Mouse (Mus musculus) heart, adult 2 months (tissue): ENCODE results near the gene Sar1a. TPM values are rescaled to one million over a fixed set of nuclear protein-coding genes. Genes with fewer than 3 reads are reported as not detected.

Experiments used
- DNase-seq, 2 experiments: peaks; one replicate each; pipeline ENCODE4 v3.0.0; 2021
- H3K27ac ChIP-seq: fragments of 200-600 bp; 2 replicates; pipeline ENCODE4 v1.8.1; 2022
- H3K27me3 ChIP-seq: fragments of 200-500 bp; 2 replicates; pipeline ENCODE4 v1.6.1; 2012; ENCODE audit warnings: mild to moderate bottlenecking, low read length, inconsistent platforms, mixed read lengths; ENCODE audit not compliant: control insufficient read depth, insufficient read depth
- H3K36me3 ChIP-seq: fragments of 200-500 bp; 2 replicates; pipeline ENCODE4 v1.6.1; 2012; ENCODE audit warnings: low read length, inconsistent platforms; ENCODE audit not compliant: control insufficient read depth, insufficient read depth
- H3K4me1 ChIP-seq: fragments of 200-500 bp; 2 replicates; pipeline ENCODE4 v1.6.1; 2011; ENCODE audit warnings: low read length; ENCODE audit not compliant: control insufficient read depth, insufficient read depth
- H3K4me3 ChIP-seq: fragments of 200-600 bp; 2 replicates; pipeline ENCODE4 v1.8.1; 2022
- H3K79me2 ChIP-seq: fragments of 200-500 bp; replicated peaks from 2 replicates; pipeline ENCODE4 v1.6.1; 2012; ENCODE audit warnings: mild to moderate bottlenecking, inconsistent platforms, low read length, moderate library complexity, mixed read lengths; ENCODE audit not compliant: control insufficient read depth, insufficient read depth
- H3K9ac ChIP-seq: fragments of 200-500 bp; 2 replicates; pipeline ENCODE4 v1.6.1; 2012; ENCODE audit warnings: low read depth, mild to moderate bottlenecking, control low read depth, inconsistent platforms, low read length, mixed read lengths
- CTCF ChIP-seq: fragments of 200-600 bp; IDR thresholded peaks from 2 replicates; pipeline ENCODE4 v1.8.1; 2022; ENCODE audit warnings: antibody characterized with exemption, mild to moderate bottlenecking, moderate library complexity
- EP300 ChIP-seq: fragments of 200-500 bp; IDR thresholded peaks from 2 replicates; pipeline ENCODE4 v1.6.1; 2011; ENCODE audit warnings: low read depth, low read length, control low read depth; ENCODE audit not compliant: insufficient read depth
- POLR2A ChIP-seq: fragments of 200-500 bp; IDR thresholded peaks from 2 replicates; pipeline ENCODE4 v1.6.1; 2011; ENCODE audit warnings: mild to moderate bottlenecking, low read depth, low read length, control low read depth; ENCODE audit not compliant: insufficient read depth
- WGBS: fragments of 180-500 bp; shearing (Covaris S2); methylation state at CpG from one replicate; pipeline ENCODE4 v1.1.7; 2018; 5-methylcytosine and 5-hydroxymethylcytosine counted together
- intact Hi-C: fragments of 180-260 bp; cut with DNase I; formaldehyde crosslinking; loops from one replicate; pipeline ENCODE4 v1.15.1; 2025
- polyA plus RNA-seq: library from polyadenylated mRNA; depleted of rRNA; stranded (reverse); fragments of >200 nt; gene quantifications from 2 replicates; pipeline ENCODE4 v1.2.3, GENCODE M21; 2012
- total RNA-seq, 2 experiments: library from RNA; stranded (reverse); gene quantifications; 2 replicates each; pipeline ENCODE4 v1.2.3; 2021

Sar1a gene
- total and polyA plus RNA-seq, 3 experiments: 82.7 to 197 (median 166) TPM

DNA sequence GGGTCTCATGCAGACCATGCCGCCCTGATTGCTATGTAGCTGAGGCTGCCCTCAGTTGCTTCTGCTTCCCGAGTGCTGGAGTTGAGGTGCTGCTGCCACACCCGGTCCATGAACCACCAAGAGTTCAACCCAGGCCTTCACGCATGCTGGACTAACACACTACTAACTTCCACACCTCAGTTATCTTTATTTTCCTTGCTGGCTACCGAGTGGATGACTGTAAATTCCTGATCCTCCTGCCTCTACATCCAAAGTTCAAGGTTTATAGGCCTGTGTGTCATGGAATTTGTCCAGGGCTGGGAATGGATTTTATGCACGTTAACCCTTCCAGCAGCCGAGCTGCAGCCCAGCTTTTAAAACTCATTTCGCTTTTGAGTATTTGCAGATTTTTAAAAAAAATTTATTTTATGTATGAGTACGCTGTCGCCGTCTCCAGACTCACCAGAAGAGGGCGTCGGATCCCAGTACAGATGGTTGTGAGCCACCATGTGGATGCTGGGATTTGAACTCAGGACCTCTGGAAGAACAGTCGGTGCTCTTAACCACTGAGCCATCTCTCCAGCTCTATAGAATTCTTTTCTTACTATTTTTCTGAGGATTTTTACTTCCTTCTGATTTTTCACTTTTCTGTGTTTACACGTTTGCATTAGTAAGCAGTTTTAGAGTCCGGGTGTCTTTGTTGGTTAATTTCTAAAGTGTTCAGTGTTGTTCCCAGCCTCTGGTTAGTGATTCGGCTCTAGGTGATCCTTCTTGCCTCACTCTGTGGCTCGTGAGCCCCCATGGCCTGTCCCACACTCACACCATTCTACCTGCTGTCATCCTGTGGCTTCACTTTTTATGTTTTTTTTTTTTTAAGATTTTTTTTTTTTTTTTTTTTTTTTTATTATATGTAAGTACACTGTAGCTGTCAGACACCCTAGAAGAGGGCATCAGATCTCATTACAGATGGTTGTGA, 22.9 kb upstream of the Sar1a start:
- no peaks in the 10 kb centered on the region for H3K27me3 ChIP-seq
- H3K9ac ChIP-seq: no peak overlapping the region
- H3K79me2 ChIP-seq: no peaks in the 10 kb centered on the region
- H3K4me3 ChIP-seq: no peak overlapping the region
- TF ChIP-seq EP300: no peak
- no peak for TF ChIP-seq POLR2A
- TF ChIP-seq CTCF: peak; percentile 54
- H3K27ac ChIP-seq: no peak overlapping the region
- DNase-seq: no peak
- peaks cover 5% of the 10 kb centered on the region for H3K36me3 ChIP-seq
- intact Hi-C loops: loop anchor here (5.0 kb wide), 1 partner anchor 460 kb away; no protein-coding TSS in a partner anchor
- WGBS: 88% methylated on average over 18 of the region's 18 CpGs
- peaks cover 4% of the 10 kb centered on the region for H3K4me1 ChIP-seq

DNA sequence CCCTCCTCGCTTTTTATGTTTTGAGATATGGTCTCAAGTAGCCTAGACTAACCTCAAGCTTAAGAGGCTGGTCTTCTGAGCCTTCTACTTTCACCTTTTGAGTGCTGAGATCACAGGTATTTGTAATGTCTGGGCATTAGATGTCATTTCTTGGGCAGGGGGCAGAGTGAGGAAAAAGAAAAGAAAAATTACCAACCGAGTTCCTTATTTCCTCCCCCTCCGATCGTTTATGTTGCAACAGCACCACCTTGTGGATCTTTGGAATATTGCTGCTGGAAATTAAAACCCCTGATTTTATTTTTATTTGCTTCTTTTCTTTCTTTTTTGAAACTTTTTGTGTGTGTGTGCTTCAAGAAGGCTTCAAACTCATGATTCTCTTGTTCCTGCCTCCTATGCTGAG, 22.1 kb upstream of the Sar1a start:
- TF ChIP-seq CTCF (peak; percentile 84), EP300 (no peak), POLR2A (no peak)
- Histone ChIP-seq H3K36me3 (peaks cover 5% of the 10 kb centered on the region), H3K27ac (no peak overlapping the region), H3K4me3 (no peak overlapping the region), H3K27me3 (no peaks in the 10 kb centered on the region), H3K4me1 (peaks cover 4% of the 10 kb centered on the region), H3K9ac (peak overlapping the region; percentile 35; the same call in 1 of the 2 replicates), H3K79me2 (no peaks in the 10 kb centered on the region)
- no peak for DNase-seq
- 26% methylated on average over 4 of the region's 4 CpGs for WGBS
- intact Hi-C loops: loop anchor here (1.0 to 5.0 kb wide), 5 partner anchors 52 to 461 kb away; no protein-coding TSS in a partner anchor

- intact Hi-C loops: no loop called here
- peak in 1 of 2 experiments; percentile 28 for DNase-seq
- no peak for TF ChIP-seq EP300
- TF ChIP-seq POLR2A: no peak
- TF ChIP-seq CTCF: no peak
- 71% methylated on average over 8 of the region's 8 CpGs for WGBS
- Histone ChIP-seq H3K9ac (no peak overlapping the region), H3K27ac (no peak overlapping the region), H3K79me2 (no peaks in the 10 kb centered on the region), H3K4me3 (no peak overlapping the region), H3K36me3 (peaks cover 2% of the 10 kb centered on the region; the same call in 1 of the 2 replicates), H3K27me3 (no peaks in the 10 kb centered on the region), H3K4me1 (no peaks in the 10 kb centered on the region; the same call in 1 of the 2 replicates)
Measured at GRCm38 (mm10) chr10:61661887-61662286, 18.2 kb upstream of the Sar1a start.

- no peaks in the 10 kb centered on the region for H3K27me3 ChIP-seq
- H3K4me1 ChIP-seq: no peaks in the 10 kb centered on the region; the same call in 1 of the 2 replicates
- no peak overlapping the region for H3K27ac ChIP-seq
- H3K36me3 ChIP-seq: peaks cover 2% of the 10 kb centered on the region; the same call in 1 of the 2 replicates
- intact Hi-C loops: no loop called here
- TF ChIP-seq CTCF (no peak), EP300 (no peak), POLR2A (no peak)
- H3K4me3 ChIP-seq: no peak overlapping the region
- H3K79me2 ChIP-seq: no peaks in the 10 kb centered on the region
- H3K9ac ChIP-seq: no peak overlapping the region
- no peak for DNase-seq
- 65% methylated on average over 10 of the region's 10 CpGs for WGBS
Measured at GRCm38 (mm10) chr10:61662391-61662988, 17.6 kb upstream of the Sar1a start.

DNA sequence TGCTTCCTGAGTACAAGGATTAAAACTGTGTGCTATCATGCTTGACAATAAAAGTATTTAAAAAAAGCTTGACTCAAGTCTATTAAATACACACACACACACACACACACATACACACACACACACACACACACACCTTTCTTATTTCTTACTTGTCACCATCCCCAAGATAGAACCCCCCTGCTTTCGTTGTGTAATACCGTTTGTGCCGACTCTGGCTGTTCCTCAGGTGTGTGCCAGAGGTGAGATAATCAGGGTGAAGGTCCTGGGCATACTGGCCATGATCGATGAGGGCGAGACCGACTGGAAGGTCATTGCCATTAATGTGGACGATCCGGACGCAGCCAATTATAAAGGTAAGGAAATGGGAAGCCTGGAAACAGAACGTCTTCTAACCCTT, 15.0 kb upstream of the Sar1a start:
- no peaks in the 10 kb centered on the region for H3K36me3 ChIP-seq
- no peak overlapping the region for H3K27ac ChIP-seq
- H3K79me2 ChIP-seq: no peaks in the 10 kb centered on the region
- H3K4me1 ChIP-seq: no peaks in the 10 kb centered on the region; the same call in 1 of the 2 replicates
- TF ChIP-seq CTCF: no peak
- no peak for TF ChIP-seq POLR2A
- TF ChIP-seq EP300: no peak
- 92% methylated on average over 10 of the region's 10 CpGs for WGBS
- DNase-seq: no peak
- H3K9ac ChIP-seq: no peak overlapping the region
- H3K27me3 ChIP-seq: no peaks in the 10 kb centered on the region
- H3K4me3 ChIP-seq: no peak overlapping the region
- intact Hi-C loops: no loop called here
